Mouse (Mus musculus) CD4-positive, CD25-positive, alpha-beta regulatory T cell, adult 4 months (primary cell): ENCODE results near the gene Ccdc174. TPM values are rescaled to one million over a fixed set of nuclear protein-coding genes. Genes with fewer than 3 reads are reported as not detected.

Source experiments
- ATAC-seq: one replicate; pipeline ENCODE4 v1.8.0; 2017
- polyA plus RNA-seq, 2 experiments: library from polyadenylated mRNA; unstranded; fragments of 100-300 nt; shearing (Covaris generic); gene quantifications; one replicate each; pipeline ENCODE4 v1.2.1; 2017

Gene Ccdc174
- polyA plus RNA-seq, 2 experiments from 2014 or later = 37.9 to 54.0 TPM

DNA sequence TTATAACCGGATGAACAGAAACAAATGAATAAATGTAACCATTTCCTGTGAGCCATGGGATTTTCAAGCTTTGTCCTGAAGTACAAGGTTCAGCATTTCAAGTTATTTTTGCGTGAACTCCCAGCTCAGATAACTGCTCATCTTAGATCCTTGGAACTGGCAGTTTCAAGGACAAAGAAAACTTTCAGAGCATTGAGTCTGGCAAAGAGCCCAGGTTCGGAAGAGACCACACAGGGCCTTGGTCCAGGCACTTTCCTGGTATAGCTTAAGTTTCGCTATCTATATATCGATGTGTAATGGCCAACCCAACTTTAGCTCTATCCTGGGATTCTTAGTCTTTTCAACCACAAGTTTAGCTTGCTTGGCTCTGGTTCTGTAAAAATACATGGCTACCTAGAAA, 53.4 kb downstream of the Ccdc174 start:
- no peak for ATAC-seq

DNA sequence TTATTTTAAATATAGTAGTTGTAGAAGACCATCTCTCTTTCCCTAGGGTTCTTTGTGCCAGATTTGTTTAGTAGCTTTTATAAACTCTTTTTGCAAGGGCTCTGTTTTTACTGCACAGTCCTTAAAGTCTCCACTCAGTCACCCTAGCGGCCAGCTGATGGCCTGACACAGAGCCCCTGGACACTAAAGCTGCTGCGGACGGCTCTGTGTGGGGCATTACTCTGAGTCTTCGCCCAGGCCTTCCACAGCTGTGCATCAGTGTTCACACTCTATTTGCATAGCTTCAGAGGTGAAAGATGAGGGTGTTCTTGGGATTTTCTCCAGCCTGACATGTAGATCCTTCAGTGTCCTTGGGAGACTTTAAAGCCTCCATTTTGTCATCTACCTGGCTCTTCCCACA, 60.6 kb downstream of the Ccdc174 start:
- no peak for ATAC-seq

DNA sequence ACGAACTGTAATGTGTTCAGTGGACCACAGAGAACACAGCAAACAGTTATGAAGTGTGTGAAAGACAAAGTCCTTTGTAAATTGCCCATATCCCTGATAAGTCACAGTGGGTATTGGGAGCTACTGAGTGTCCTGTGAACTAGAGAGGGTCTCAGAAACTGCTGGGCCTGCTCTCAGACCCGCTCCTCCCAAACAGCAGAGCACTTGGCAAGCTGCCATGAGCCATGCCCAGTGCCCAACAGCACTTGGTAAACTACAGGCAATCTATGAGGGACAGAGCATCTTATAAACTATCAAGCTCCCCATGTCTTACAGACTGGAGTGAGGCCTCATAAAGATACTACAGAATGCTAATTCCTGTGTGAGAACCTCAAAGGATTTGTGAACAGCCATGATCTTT, 70.6 kb downstream of the Ccdc174 start:
- ATAC-seq = no peak

Other genes starting within 250 kb of the Ccdc174 start
- 10 to 100 TPM; 43.3 to 45.1 TPM for gene Slc6a6, start 194.0 kb upstream of the Ccdc174 start, polyA plus RNA-seq
- under 1 TPM; 0.29 to 0.30 TPM for gene Grip2, start 50.8 kb upstream of the Ccdc174 start, polyA plus RNA-seq
- gene 4930590J08Rik, start 24.8 kb downstream of the Ccdc174 start, polyA plus RNA-seq = 1 to 10 TPM in 1 of 2 experiments, under 1 TPM in 1; 0.20 to 1.1 TPM
- under 1 TPM in 1 of 2 experiments, not detected in 1; 0.08 TPM for gene Fgd5, start 100.8 kb downstream of the Ccdc174 start, polyA plus RNA-seq
- gene Nr2c2, start 213.3 kb downstream of the Ccdc174 start, polyA plus RNA-seq = 10 to 100 TPM; 75.5 to 86.4 TPM